Mouse (Mus musculus): ENCODE results near the gene Vmn1r138.
"Not testable (repeated sequence)": the region's sequence is repeated elsewhere in the genome, so short reads cannot be mapped to it uniquely, and the experiment has no call there.

Vmn1r138 gene

DNA sequence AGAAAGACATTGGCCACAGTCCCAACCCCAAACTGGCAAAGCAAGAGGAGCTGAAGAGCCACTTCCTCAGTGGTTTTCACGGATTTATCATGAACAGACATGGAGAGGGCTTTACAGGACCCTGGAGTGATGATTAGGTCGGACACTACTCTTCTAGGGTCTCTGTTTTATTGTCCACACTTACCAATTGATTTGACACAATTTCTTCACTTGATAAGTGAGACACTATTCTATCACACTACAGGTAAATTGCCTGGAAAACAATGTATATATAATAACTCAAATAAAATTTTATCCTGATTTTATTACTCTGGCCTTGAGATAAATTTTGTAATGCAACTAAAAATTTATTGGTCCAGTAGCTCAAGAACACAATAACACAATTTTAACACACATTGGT is at the start of gene Vmn1r138:
Vmn1r138 (minus strand) TSS at position 101 of the 400 bp plus-strand sequence.
- DNase-seq (ENCODE audit: low read depth, low spot score) = not testable (repeated sequence)

DNA sequence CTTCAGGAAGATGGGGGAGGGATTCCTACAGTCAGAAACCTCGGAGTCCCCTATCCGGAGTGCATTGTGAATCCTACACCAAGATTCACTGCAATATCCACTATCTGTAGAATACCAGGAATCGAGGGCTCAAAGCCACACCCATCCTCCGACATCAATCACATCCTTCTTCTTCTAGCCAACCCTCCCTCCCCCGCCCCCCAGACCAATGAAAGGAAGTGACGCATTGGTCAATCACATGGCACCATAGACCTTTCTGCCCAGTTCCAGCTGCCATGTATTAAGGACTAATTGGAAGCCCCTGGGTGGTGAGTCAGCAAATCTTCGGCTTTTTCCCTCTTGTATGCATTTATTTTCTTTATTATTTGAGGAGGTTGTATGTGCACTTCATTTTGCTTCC is 40.1 kb upstream of the Vmn1r138 start, which contains the start of gene Vmn1r139:
Vmn1r139 (plus strand) TSS at position 301 of the 400 bp plus-strand sequence.
- not testable (repeated sequence) for DNase-seq (ENCODE audit: low read depth, low spot score)

DNA sequence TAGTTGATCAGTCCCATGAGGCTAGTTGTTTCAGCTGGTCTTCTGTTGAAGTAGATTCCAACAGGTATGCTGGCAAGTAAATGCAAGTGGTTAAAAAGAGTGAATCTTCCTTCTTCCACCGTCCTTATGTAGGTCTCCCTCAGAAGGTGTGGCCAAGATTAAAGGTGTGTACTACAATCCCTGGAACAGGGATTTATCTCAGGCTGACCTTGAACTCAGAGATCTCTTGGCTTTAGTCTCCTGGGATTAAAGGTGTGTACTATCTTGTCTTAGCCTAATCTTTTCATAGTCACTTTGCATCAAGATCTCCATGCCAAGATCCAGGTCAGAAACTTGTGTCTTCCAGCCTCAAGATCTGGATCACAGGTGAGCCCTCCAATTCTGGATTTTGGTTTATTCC is 27.5 kb upstream of the Vmn1r138 start, which contains the start of gene Gm6176:
Gm6176 (minus strand) TSS at position 101 of the 400 bp plus-strand sequence.
- DNase-seq (ENCODE audit: low read depth, low spot score) = not testable (repeated sequence)

DNA sequence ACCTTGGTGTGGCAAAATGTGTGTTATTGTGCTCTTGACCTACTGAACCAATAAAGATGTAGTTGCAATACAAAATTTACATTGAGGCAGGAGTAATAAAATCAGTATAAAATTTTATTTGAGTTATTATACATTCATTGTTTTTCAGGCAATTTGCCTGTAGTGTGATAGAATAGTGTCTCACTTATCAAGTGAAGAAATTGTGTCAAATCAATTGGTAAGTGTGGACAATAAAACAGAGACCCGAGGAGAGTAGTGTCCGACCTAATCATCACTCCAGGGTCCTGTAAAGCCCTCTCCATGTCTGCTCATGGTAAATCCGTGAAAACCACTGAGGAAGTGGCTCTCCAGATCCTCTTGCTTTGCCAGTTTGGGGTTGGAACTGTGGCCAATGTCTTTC is 34.4 kb downstream of the Vmn1r138 start, which contains the start of gene Vmn1r137:
Vmn1r137 (plus strand) TSS at position 301 of the 400 bp plus-strand sequence.
- DNase-seq (ENCODE audit: low read depth, low spot score) = not testable (repeated sequence)

All from brain, adult 2 months (tissue).